Mouse (Mus musculus): ENCODE results near the gene Alg9. TPM values are rescaled to one million over a fixed set of nuclear protein-coding genes. Genes with fewer than 3 reads are reported as not detected.

Alg9 gene
- total RNA-seq, 1 experiment from 2014 or later, result 18.2 TPM

DNA sequence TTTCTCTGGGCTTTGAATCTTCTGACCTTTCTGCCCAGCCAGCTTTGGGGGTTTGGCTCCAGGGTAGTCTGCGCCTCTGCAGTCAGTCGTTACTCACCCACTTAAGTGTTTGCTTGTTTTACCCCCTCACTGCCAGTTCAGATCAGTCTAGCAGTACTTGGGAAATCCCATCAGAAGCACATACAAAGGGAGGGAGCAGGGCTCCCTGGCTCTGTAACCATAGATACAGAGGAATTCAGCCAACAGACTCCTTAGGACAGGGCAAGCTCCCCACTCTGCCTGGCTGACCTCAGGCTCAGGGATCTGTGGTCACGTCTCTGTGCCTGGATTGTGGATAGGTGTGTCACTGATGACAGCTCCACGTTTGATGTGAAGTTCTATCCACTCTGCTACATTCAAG lies 112.5 kb downstream of the Alg9 start:
- no peak for ATAC-seq (replicated peaks in 1 of 2; ENCODE audit: insufficient read depth in 1 of 2, low FRiP score in 2 of 2, low TSS enrichment in 1 of 2, low read depth in 1 of 2, poor library complexity in 2 of 2, severe bottlenecking in 2 of 2)

DNA sequence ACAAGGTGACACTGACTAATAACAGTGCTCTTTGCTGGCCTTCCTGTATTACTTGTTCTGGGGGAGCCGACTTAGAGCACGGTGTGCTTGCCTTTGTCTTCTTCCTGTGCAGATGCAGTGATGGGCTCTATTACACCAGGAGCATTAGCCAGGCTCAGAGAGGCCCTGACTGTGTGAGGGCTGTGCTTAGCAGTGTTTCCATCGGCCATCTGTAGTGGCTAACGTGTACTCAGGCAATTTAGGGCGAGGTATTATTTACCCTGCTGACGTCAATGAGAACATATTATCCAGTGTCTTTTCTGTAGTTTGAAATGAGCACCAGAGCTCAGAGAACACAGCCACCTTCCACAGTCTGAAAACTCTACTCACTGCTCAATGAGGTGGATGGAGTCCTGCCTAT lies 114.4 kb downstream of the Alg9 start:
- no peak for ATAC-seq (replicated peaks in 1 of 2; ENCODE audit: insufficient read depth in 1 of 2, low FRiP score in 2 of 2, low TSS enrichment in 1 of 2, low read depth in 1 of 2, poor library complexity in 2 of 2, severe bottlenecking in 2 of 2)

GRCm38 (mm10) chr9:50889964-50890363 lies 115.1 kb downstream of the Alg9 start:
- ATAC-seq (replicated peaks in 1 of 2; ENCODE audit: insufficient read depth in 1 of 2, low FRiP score in 2 of 2, low TSS enrichment in 1 of 2, low read depth in 1 of 2, poor library complexity in 2 of 2, severe bottlenecking in 2 of 2), result no peak

DNA sequence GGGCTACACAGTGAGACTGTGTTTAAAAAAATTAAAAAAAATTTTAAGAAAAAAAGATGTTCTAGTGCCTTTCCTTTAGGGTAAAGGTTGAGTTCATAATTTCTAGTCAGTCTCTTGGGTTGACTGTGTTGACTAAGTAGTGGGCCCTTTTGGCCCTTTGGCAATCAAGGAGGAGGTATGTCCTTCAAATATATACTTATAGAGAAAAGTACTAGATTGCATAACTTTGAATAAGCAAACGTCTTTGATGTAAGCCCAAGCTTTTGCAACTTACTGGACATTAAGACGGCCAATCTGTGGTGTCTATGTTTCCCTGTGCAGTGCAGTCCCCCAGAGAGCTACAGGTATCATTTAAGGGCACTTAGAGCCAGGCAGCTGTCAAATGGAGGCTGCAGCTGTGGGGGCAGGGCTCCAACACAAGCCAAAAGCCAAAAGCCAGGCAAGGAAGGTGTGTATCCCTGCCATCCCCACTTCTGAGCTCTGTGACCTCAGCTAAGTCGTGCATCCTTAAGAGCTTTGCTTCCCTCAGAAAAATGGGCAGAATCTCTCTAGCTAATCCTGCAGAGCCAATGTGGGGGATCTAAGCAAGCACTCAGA lies 115.8 kb downstream of the Alg9 start:
- ATAC-seq (replicated peaks in 1 of 2; ENCODE audit: insufficient read depth in 1 of 2, low FRiP score in 2 of 2, low TSS enrichment in 1 of 2, low read depth in 1 of 2, poor library complexity in 2 of 2, severe bottlenecking in 2 of 2), result no peak

Other genes with a start within 250 kb of the Alg9 start
- gene Pts, start 246.3 kb upstream of the Alg9 start, total RNA-seq (2017), result 91.9 and 128 TPM in 2 replicates
- 29.5 and 36.7 TPM in 2 replicates for gene Il18, start 220.2 kb upstream of the Alg9 start, total RNA-seq (2017)
- 3.8 and 4.4 TPM in 2 replicates for gene Bco2, start 219.8 kb upstream of the Alg9 start, total RNA-seq (2017)
- not detected in 2 replicates for gene Tex12, start 213.7 kb upstream of the Alg9 start, total RNA-seq (2017)
- 142 and 154 TPM in 2 replicates for gene Sdhd, start 171.2 kb upstream of the Alg9 start, total RNA-seq (2017)
- gene Timm8b, start 171.1 kb upstream of the Alg9 start, total RNA-seq (2017), result 123 and 162 TPM in 2 replicates
- 0.56 and 4.6 TPM in 2 replicates for gene Pih1d2, start 157.7 kb upstream of the Alg9 start, total RNA-seq (2017)
- 43.5 and 73.0 TPM in 2 replicates for gene Nkapd1, start 157.6 kb upstream of the Alg9 start, total RNA-seq (2017)
- gene Dlat, start 115.2 kb upstream of the Alg9 start, total RNA-seq (2017), result 30.7 and 33.5 TPM in 2 replicates
- gene Dixdc1, start 35.5 kb upstream of the Alg9 start, total RNA-seq (2017), result 0.99 and 2.3 TPM in 2 replicates
- not detected in 2 replicates for gene 2310030G06Rik, start 28.5 kb upstream of the Alg9 start, total RNA-seq (2017)
- 0.84 TPM in 1 of 2 replicates, not detected in the other for gene Cryab, start 23.7 kb upstream of the Alg9 start, total RNA-seq (2017)
- gene Hspb2, start 22.7 kb upstream of the Alg9 start, total RNA-seq (2017), result not detected in 2 replicates
- gene Fdxacb1, start 6.8 kb upstream of the Alg9 start, total RNA-seq (2017), result 8.8 and 8.9 TPM in 2 replicates
- gene 1110032A03Rik, start 501 bp downstream of the Alg9 start, total RNA-seq (2017), result 22.5 and 37.0 TPM in 2 replicates
- gene Ppp2r1b, start 70.3 kb downstream of the Alg9 start, total RNA-seq (2017), result 38.7 and 40.3 TPM in 2 replicates
- gene Sik2, start 234.1 kb downstream of the Alg9 start, total RNA-seq (2017), result 17.9 and 20.9 TPM in 2 replicates